Mouse (Mus musculus) liver, adult 2 months (tissue): ENCODE measurements around the gene Ankrd23. TPM values are rescaled to one million over a fixed set of nuclear protein-coding genes. Genes with fewer than 3 reads are reported as not detected.

ENCODE experiments used
- DNase-seq: peaks from one replicate; pipeline ENCODE4 v3.0.0-alpha.2; 2011; ENCODE audit warnings: low read depth, low spot score; ENCODE audit errors: extremely low read depth
- H3K27ac ChIP-seq: fragments of 200-500 bp; replicated peaks from 2 replicates; pipeline ENCODE4 v1.5.1; 2012; ENCODE audit warnings: low read depth, mild to moderate bottlenecking, control low read depth, inconsistent platforms, low read length; ENCODE audit not compliant: insufficient read depth
- H3K27me3 ChIP-seq: fragments of 200-500 bp; 2 replicates; pipeline ENCODE4 v1.6.1; 2012; ENCODE audit warnings: mild to moderate bottlenecking, moderate library complexity, low read length, inconsistent platforms; ENCODE audit not compliant: control insufficient read depth, insufficient read depth
- H3K36me3 ChIP-seq: fragments of 200-500 bp; 2 replicates; pipeline ENCODE4 v1.6.1; 2012; ENCODE audit warnings: low read length, inconsistent platforms; ENCODE audit not compliant: control insufficient read depth, insufficient read depth
- H3K4me1 ChIP-seq: fragments of 200-500 bp; 2 replicates; pipeline ENCODE4 v1.6.1; 2011; ENCODE audit warnings: low read length; ENCODE audit not compliant: control insufficient read depth, insufficient read depth
- H3K4me3 ChIP-seq: fragments of 200-500 bp; 2 replicates; pipeline ENCODE4 v1.5.1; 2011; ENCODE audit warnings: low read depth, mild to moderate bottlenecking, control low read depth, low read length, moderate library complexity; ENCODE audit not compliant: insufficient read depth
- H3K79me2 ChIP-seq: fragments of 200-500 bp; 2 replicates; pipeline ENCODE4 v1.6.1; 2012; ENCODE audit warnings: inconsistent platforms, mild to moderate bottlenecking, low read length, moderate library complexity; ENCODE audit not compliant: control insufficient read depth, insufficient read depth
- H3K9ac ChIP-seq: fragments of 200-500 bp; 2 replicates; pipeline ENCODE4 v1.6.1; 2012; ENCODE audit warnings: low read depth, mild to moderate bottlenecking, control low read depth, inconsistent platforms, low read length
- CTCF ChIP-seq: fragments of 200-500 bp; IDR thresholded peaks from 2 replicates; pipeline ENCODE4 v1.5.1; 2011; ENCODE audit warnings: low read depth, low read length, control low read depth
- POLR2A ChIP-seq: fragments of 200-500 bp; IDR thresholded peaks from 2 replicates; pipeline ENCODE4 v1.6.1; 2011; ENCODE audit warnings: low read length, control low read depth; ENCODE audit not compliant: insufficient read depth; ENCODE audit errors: extremely low read depth
- WGBS: fragments of 180-500 bp; shearing (Covaris S2); methylation state at CpG from one replicate; pipeline ENCODE4 v1.1.7; 2018; 5-methylcytosine and 5-hydroxymethylcytosine counted together
- polyA plus RNA-seq: library from polyadenylated mRNA; depleted of rRNA; stranded (reverse); fragments of >200 nt; gene quantifications from 2 replicates; pipeline ENCODE4 v1.2.3, GENCODE M21; 2012
- total RNA-seq: library from RNA; depleted of rRNA; stranded (reverse); fragments of >200 nt; gene quantifications from 2 replicates; pipeline ENCODE4 v1.2.3, GENCODE M21; 2014

Gene Ankrd23
- total and polyA plus RNA-seq, 2 experiments, result 1.8 to 5.1 TPM

DNA sequence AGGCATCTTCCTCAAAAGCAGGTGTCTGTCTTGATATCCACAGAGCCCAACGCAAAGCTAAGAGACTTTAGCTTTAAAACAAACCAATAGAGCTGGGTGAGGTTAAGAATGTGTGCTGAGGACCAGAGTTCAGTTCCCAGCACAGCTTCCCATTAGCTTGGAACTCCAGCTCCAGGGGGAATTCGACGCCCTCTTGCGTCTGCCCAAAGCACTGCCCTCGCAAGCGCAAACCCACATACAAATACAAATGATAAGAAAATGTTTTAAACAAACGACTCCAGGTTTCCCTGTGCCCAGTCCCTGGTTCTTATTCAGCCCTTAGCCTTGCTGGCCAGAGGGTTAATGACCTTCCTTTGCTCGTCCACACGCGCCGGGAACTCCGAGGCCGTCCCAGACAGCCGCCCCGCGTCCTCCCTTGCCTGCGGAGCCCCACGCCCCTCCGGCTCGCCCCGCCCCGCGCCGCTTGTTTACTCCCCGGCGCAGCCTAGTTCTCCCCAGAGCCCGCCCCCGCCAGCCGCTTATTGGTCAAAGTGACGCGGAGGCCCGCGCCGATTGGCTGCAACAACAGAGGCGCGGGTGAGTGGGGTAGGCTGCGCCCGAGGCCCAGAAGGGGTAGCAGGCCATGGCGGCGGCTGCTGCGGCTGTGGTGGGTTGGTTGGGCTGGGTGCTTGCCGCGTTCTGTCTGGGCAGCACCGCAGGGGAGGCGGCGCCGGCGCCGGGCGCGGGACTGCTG, 25.2 kb downstream of the Ankrd23 start, which contains the start of gene Cnnm3:
Gene Cnnm3 (plus strand): TSS at position 579 of the 733 bp plus-strand sequence.
- peak within 1 kb of the TSS; percentile 92 for H3K9ac ChIP-seq
- peaks cover 8% of the 10 kb centered on the region for H3K4me1 ChIP-seq
- peaks cover 8% of the 10 kb centered on the region; the same call in 1 of the 2 replicates for H3K79me2 ChIP-seq
- peak; percentile 83 for DNase-seq
- peak within 1 kb of the TSS; percentile 81 for H3K27ac ChIP-seq
- WGBS, result 3% methylated on average over 51 of the region's 51 CpGs
- TF ChIP-seq CTCF (peak; percentile 61), POLR2A (peak; percentile 91)
- no peaks in the 10 kb centered on the region for H3K27me3 ChIP-seq
- peak within 1 kb of the TSS; percentile 90 for H3K4me3 ChIP-seq
- no peaks in the 10 kb centered on the region for H3K36me3 ChIP-seq

DNA sequence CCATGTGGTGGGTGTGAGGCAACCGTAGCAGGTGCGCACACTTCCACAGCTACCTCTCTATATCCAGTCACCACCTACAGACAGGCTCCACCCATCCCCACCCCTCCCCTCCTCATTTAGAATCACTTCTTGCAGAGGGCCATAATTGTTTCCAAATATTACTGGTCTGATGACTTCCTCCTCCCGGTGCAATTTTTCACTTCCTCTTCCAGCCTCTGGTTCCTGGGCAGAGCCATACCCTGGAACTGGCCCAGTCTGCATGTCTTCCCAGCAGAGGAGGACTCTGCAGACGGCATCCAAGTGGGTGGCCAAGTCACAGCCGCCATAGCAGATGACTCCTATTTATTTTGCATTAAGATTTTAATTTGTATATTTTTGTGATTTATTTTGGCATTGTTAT, 28.4 kb downstream of the Ankrd23 start:
- WGBS, result 80% methylated on average over 5 of the region's 5 CpGs
- Histone ChIP-seq H3K27me3 (no peaks in the 10 kb centered on the region), H3K36me3 (no peaks in the 10 kb centered on the region), H3K27ac (no peak overlapping the region), H3K9ac (no peak overlapping the region), H3K4me1 (peaks cover 5% of the 10 kb centered on the region), H3K4me3 (no peak overlapping the region), H3K79me2 (peaks cover 2% of the 10 kb centered on the region; the same call in 1 of the 2 replicates)
- no peak for DNase-seq
- no peak for TF ChIP-seq POLR2A
- TF ChIP-seq CTCF, result no peak

DNA sequence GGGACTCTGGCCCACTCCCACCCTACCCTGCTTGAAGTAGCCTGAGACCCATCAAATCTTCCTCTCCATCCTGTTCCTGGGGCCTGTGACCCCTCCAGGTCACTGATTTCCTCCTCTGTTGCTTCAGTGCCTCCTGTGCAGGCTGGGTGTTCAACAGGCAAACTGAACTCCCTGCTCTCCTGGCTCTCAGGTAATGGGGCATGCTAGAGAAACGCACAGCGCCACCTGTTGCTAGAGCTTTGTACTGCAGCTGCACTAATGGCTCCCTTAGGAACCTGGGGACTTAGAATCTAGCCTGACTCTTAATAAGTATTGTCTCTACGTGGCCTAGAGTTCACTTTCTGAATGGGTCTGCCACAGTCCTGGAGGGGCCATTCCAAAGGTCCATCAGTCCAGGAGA, 35.4 kb downstream of the Ankrd23 start:
- DNase-seq, result peak; percentile 62
- WGBS, result 14% methylated on average over 3 of the region's 3 CpGs
- H3K36me3 ChIP-seq, result no peaks in the 10 kb centered on the region

DNA sequence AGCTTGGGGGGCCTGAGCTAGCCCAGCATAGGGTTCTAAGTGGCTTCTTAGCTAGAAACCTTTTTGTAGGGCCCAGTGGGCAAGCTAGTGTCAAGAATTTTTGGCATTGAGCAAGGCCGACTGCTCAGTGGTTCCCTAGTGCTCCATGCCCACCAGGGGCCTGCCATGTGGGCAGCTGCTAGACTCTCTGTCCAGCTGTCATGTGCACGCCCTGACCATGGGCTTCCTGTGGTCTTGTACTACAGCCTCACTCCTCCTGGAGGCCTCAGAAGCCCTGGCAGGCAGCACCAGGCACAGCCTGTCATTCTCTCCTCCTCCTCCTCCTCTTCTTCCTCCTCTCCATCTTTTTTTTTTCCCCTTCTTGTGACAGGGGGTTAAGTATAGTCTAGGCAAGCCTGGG, 39.4 kb downstream of the Ankrd23 start:
- no peak overlapping the region for H3K9ac ChIP-seq
- TF ChIP-seq POLR2A (no peak), CTCF (no peak)
- WGBS, result 79% methylated on average over 2 of the region's 2 CpGs
- no peak overlapping the region for H3K4me3 ChIP-seq
- no peak overlapping the region for H3K27ac ChIP-seq
- no peaks in the 10 kb centered on the region for H3K36me3 ChIP-seq
- no peaks in the 10 kb centered on the region for H3K4me1 ChIP-seq
- no peaks in the 10 kb centered on the region for H3K79me2 ChIP-seq
- DNase-seq, result no peak
- H3K27me3 ChIP-seq, result no peaks in the 10 kb centered on the region

More for the DNA sequence above, 35.4 kb downstream of the Ankrd23 start:
- Histone ChIP-seq H3K27ac (no peak overlapping the region), H3K27me3 (no peaks in the 10 kb centered on the region), H3K79me2 (no peaks in the 10 kb centered on the region), H3K4me3 (no peak overlapping the region), H3K4me1 (no peaks in the 10 kb centered on the region), H3K9ac (no peak overlapping the region)
- no peak for TF ChIP-seq POLR2A
- peak; percentile 92 for TF ChIP-seq CTCF

GRCm38 (mm10) chr1:36496719-36497118, 40.0 kb downstream of the Ankrd23 start:
- Histone ChIP-seq H3K9ac (no peak overlapping the region), H3K27me3 (no peaks in the 10 kb centered on the region), H3K27ac (no peak overlapping the region), H3K79me2 (no peaks in the 10 kb centered on the region), H3K4me3 (no peak overlapping the region), H3K36me3 (no peaks in the 10 kb centered on the region), H3K4me1 (no peaks in the 10 kb centered on the region)
- no peak for TF ChIP-seq POLR2A
- peak; percentile 30; the same call in 1 of the 2 replicates for TF ChIP-seq CTCF
- WGBS, result 29% methylated on average over 2 of the region's 2 CpGs
- DNase-seq, result peak; percentile 52

- no peak overlapping the region for H3K27ac ChIP-seq
- WGBS, result 87% methylated on average over 6 of the region's 6 CpGs
- no peak for TF ChIP-seq POLR2A
- TF ChIP-seq CTCF, result no peak
These were observed 43.4 kb downstream of the Ankrd23 start for GRCm38 (mm10) chr1:36493299-36493698.

More at GRCm38 (mm10) chr1:36493299-36493698, 43.4 kb downstream of the Ankrd23 start:
- Histone ChIP-seq H3K36me3 (no peaks in the 10 kb centered on the region), H3K4me1 (no peaks in the 10 kb centered on the region), H3K27me3 (no peaks in the 10 kb centered on the region), H3K79me2 (no peaks in the 10 kb centered on the region), H3K4me3 (no peak overlapping the region), H3K9ac (no peak overlapping the region)
- no peak for DNase-seq
